Mouse (Mus musculus): Measurements from ENCODE around the gene Samd11.
A peak's percentile ranks its signal among the peaks of the same experiment; 100 is the strongest.

Gene Samd11

DNA sequence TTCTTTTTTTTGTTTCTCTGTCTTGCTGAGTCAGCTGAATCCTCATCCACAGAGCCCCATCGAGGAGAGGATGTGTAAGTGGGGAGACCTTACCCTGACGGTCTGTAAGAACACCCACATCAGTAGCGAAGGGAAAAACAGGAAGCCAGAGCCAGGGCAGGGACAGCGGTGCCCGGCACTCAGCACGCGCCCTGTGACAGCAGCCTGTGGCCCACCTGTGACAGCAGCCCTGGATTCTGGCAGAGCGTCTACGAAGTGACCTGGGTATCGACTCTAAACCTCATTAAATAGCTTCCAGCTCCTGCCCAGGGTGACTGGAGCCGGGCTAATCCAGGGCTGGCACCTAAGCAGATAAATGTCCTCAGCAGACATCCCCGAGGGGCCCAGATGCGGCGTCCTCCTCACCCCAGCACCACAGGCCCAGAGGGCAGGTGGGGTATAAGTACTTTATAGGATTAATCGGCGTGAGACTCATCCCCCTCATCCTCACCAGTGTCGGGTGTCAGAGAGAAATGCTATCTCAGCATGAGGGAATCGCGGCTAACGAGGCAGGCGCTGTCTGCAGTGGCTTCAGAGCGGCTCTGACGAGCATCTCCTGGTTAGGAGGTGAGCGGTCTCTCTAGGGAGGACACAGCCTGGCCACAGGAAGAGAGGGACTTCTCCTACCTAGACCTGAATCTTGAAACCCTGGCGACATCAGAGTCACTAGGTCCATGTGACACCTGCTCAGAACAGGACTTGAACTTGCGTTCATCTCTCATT is at the start of gene Samd11:
Gene Samd11 (minus strand): TSS at position 580 of the 762 bp plus-strand sequence.
- DNase-seq (ENCODE audit: inconsistent ontology term): no peak

DNA sequence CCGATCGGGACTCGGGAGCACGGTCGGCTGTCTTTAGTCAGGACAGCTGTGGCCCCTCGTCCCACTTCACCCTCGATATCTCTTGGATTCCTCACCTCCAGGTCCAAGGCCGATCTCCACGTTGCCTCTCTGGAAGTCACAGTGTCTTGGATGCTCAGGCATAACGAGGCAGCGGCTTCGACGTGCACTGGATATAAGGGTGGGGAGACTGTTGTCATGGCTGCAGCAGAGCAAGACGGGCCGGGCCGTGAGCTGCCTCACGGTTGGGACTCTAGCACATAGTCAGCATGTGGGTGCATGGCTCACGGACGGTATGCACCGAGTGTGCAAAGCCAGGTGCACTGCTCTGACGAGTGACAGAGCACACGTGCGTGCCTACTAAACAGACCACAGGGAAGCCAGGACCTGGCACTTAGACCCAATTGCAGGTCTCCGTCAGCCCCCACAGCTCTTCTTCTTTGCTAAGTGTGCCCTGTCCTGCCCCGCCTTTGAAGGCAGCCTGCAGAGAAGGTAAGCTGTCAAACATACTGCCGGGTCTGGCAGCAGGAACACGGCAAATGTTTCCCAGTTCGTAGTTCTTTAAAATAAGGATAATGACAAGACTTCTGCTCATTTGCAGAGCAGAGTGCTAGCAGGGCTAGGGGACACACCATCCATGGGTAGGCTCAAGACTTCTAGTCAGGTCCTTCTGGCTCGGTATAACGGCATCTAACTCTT is 938 bp downstream of the Samd11 start:
- no peak for DNase-seq (ENCODE audit: inconsistent ontology term)

DNA sequence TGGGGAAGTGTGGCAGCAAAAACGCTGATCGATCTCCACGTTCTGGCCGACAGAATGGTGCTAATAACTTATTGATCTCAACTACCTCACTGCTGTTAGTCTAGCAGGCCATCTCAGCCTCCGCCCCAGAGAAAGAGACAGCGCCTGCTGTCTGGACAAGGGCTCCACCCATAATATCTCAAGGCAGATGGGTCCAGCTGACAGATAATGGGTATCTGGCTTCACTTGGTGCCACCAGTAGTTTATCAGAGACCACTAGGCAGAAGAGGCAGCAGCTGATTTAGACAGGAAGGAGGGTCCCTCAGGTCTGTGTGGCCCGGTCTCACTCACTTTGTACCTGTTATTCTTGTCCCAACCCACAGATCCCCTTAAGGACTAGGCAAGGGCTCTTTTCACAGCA is 2.4 kb downstream of the Samd11 start:
- DNase-seq (ENCODE audit: inconsistent ontology term): no peak

DNA sequence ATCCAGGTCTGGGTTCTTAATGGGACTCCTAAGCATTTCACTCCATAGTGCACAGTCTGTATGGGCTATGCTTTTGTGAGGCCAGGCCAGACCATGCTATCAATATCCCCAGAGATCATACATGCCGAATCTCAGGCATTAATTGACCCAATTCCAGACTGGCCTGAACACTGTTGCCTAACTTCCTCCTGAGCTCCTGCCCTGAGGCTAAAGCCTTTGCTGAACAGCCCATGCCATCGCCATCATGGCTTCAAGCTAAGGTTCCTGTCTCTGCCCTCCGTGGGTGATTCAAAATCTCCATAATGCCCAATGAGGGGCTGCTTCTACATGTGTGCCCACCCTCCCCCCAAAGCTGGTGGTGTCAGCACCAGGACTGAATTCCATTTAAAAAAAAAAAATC is 2.8 kb downstream of the Samd11 start:
- DNase-seq (ENCODE audit: inconsistent ontology term): no peak

DNA sequence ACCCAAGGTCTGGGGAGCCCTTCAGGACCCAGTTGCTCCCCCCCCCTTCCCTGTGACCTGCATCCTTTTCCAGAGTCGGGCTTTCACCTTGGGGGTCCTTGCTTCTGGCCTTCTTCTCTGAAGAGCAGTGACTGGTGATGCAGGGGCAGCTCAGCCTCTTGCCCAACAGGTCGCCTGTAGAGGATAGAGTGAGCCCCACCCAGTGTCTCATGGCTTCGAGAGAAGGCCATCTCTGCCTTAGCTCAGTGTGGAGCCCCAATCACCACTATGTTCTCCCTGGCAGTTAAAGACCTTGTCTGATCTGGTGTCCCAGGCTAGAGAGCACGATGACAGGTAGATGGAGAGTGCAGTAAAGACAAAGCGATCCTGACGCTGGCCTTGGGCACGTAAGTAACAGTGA is 3.3 kb downstream of the Samd11 start:
- DNase-seq (ENCODE audit: inconsistent ontology term): no peak

DNA sequence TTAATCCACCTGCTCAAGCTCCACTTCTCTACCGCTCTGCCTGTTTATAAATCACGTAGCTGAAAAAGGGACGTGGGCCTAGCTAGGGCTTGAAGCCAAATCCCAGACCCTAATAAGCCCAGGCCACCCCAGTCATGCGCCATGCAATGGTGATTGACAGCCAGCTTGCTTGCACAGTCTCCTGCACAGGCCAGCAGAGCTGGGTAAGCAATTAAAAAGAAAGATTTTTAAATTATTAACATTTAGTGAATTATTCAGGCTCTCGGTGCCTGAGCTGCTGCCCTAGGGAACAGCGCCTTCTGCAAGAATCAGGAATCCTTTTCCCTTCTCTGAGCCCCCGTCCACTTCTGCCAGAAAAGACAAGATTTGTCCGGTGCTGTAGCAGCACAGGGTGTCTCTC is 4.4 kb downstream of the Samd11 start:
- DNase-seq (ENCODE audit: inconsistent ontology term): no peak

DNA sequence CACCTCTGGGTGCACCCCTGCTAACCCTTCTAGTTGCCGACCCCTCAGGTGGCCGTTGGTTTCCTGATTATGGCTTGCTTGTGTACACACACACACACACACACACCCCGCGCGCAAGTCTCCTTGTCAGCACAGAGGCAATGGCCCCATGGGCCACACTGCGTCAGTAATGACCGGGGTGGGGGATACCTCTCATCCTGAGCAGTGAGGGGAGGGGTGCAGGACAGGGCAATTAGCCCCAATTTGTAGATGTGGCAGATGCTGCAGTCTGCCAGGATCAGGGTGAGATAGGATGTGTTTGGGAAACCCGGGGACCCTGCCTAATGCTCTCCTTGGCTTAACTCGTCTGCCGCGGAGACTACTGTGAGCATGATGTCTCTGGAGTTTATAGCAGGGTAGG is 5.9 kb downstream of the Samd11 start:
- DNase-seq (ENCODE audit: inconsistent ontology term): no peak

DNA sequence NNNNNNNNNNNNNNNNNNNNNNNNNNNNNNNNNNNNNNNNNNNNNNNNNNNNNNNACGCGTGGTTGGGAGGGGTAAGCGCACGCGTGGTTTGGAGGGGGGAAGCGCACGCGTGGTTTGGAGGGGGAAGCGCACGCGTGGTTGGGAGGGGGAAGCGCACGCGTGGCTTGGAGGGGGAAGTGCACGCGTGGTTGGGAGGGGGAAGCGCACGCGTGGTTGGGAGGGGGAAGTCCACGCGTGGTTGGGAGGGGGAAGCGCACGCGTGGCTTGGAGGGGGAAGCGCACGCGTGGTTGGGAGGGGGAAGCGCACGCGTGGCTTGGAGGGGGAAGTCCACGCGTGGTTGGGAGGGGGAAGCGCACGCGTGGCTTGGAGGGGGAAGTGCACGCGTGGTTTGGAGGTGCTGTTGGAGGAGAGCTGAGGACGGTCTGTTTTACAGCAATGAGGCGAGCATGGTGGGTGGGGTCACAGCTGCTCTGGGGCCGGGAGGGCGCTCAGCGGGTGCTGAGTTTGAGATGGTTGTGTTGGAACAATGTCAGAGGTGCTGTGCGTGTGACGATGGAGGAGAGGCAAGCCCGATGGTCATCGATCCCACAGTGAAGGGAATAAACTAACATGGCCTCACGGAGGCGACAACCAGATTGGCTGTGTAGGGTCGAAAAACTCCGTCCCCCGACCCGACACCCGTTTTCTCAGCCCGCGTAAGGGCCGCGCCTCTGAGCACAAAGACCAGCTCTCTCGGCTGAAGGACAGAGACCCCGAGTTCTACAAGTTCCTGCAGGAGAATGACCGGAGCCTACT is 18.6 kb downstream of the Samd11 start:
- DNase-seq (ENCODE audit: inconsistent ontology term): peak; percentile 19

DNA sequence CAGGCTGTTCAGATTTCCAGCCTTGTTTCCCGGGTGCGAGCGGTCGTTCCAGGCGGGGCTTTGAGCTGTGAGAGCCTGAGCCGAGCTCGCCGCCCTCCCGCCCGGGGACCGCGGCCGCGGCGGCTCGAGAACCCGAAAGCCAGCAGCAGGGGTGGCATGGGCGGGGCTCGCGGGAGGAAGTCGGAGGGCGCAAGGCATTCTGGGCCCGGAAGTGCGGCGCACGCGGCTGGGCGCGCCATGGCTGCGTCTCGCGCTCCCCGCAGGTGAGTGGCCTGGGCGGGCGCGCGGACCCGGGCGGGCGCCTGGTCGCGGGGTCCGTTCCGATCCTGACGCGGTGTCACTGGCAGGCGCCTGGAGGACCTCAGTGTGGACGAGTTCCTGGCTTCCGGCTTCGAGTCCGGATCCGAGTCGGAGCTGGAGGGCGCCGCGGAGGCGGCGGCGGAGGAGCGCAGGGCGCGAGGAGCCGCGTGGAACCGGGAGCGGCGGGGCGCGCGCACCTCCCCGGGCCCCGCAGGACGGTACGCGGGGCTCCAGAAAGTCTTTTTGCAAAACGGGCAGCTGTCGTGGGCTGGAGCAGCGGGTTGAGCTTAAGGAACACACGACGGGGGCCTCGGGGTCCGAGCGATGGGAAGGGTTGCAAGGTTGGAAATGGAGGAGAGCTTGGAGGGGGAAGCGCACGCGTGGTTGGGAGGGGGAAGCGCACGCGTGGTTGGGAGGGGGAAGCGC is 19.5 kb downstream of the Samd11 start, which contains the start of gene Noc2l:
Gene Noc2l (plus strand): TSS at position 203 of the 726 bp plus-strand sequence.
- peak; percentile 96 for DNase-seq (ENCODE audit: inconsistent ontology term)

DNA sequence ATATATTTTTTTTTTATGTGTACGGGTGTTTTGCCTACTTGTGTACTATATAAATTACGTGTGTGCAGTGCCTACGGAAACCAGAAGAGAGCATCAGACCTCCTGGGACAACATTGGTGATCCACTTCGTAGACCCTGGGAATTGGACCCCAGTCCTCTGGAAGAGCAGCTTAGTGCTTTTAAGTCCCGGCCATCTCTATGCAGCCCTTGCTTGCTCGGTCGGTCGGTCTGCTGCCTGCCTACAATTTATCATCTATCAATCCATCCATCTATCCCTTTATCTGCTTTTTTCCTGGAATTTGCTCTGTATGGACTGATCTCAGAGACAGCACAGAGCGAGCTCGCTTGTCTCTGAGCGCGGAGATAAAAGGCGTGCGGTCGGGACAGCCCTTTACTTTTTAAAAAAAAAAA is 20.1 kb downstream of the Samd11 start:
- no peak for DNase-seq (ENCODE audit: inconsistent ontology term)

DNA sequence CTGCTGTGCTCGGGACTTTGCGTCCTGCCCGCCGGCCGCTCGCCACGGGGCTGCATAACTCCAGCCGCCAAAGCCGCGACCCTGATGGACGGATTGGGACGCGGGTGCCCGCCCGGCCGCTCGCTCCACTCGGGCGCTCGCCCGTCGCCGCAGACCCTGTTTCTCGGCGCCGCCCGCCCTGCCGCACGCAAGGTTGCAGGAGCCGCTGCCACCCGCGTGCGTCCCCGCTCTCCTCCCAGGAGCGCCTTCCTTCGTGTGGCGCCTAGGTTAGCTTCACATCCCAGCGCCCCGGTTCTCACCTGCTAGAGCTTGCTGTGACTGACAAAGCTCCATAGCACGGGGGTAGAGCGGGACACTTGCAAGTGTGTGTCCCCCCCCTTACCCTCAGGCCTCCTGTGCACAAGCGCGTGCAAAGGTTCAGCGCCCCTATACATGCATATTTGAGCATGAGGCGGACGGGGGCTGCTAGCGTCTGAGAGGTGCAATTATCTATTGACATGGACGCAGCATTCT is 20.7 kb downstream of the Samd11 start, which contains the start of gene Plekhn1:
Gene Plekhn1 (minus strand): TSS at position 157 of the 513 bp plus-strand sequence.
- peak; percentile 80 for DNase-seq (ENCODE audit: inconsistent ontology term)

DNA sequence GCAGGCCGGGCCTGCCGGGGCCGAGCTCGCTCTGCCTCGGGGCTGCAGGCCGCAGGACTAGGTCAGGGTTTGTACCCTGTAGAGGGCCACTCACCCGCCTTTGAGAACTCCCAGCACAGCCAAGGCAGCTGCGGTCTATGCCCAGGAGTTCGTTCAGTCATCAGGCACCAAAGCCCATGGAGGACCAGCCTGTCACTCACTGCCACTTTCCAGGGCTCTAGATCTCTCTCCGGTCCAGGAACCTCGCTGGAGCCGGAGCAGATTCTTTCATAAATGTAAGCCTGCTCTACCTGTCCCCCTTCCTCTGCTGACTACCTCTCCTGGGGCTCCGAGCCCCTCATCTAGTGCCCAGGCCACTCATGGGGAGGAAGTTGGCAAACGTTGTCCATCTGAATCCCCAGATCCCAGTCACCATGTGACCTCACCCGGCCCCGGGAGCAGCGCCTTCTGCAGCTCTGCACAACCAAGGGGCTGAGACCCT is 21.4 kb downstream of the Samd11 start:
- peak; percentile 30 for DNase-seq (ENCODE audit: inconsistent ontology term)

DNA sequence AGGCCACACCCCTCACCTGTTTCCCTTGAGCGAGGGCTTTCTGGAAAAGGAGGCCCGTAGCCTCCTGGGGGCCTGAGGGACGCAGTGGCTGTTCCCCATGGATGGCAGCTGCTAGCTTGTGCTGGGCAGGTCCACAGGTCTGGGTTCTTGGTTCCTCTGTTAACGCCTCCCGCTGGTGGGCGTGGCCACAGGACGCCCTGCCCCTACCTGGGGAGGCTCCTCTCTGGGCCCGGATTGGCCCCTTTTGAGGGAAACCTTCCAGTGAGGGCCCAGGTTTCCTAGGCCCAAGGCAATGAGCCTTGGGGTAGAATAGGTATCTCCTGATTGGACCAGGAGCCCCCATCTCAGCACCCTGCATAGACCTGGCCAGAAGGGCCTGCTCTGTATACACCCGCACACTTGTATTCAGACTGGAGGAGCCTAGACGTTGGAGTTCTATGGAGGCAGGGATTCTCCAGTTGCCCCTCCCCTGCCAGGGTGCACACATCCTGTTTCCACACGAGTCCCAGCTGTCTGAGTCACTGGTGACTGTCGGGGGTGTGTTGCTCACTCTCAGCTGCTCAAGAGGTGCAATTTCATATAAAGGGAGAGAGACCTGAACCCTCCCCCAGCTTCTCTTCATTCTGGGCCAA is 26.9 kb downstream of the Samd11 start:
- peak; percentile 31 for DNase-seq (ENCODE audit: inconsistent ontology term)

DNA sequence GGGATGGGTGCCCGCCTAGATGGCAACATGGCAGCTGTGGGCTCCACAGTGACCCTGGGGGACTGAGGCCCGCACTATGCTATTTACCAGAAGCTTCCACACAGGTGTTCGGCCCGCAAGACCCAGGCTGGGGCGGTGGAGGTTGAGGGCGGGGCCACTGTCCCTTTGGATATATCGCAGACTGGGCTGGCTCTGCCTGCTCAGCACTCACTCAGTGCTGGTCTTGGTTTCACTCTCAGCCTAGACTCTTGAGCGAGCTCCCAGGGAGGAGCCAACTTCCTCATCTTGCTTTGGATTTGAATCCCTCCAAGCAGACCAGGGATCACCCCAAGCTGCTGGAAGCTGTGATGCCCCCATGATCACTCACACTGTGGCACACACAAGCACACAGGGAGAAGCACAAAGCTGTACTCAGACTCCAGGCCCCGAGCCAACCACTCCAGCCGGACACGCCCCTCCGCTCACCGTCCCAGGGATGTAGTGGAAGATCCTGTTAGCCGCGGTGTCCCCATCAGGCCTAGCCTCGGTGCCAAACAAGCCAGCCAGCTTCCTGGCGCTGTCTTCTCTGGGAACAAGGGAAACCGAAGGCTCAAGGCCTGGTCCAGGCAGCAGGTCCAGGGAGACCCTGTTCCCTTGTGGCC is 27.6 kb downstream of the Samd11 start:
- peak; percentile 40 for DNase-seq (ENCODE audit: inconsistent ontology term)

DNA sequence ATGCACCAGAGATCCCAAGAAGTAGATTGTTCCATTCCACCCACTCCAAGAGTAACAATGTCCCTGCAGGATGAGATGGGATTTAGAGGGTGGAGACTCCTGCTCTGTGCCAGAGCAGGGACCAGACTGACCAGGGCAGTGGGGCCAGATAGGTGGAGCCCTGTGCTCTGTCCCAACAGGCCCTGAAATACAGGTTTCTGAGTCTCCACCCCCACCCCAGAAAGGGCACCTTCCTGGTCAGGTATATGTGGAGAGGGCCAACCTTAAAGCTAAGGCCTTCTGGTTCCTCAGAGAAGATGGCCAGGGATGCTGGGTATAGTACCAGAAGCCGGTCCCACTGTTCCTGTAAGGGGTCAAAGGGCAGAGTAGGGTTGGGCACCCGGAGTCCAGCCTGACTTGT is 31.2 kb downstream of the Samd11 start:
- no peak for DNase-seq (ENCODE audit: inconsistent ontology term)

DNA sequence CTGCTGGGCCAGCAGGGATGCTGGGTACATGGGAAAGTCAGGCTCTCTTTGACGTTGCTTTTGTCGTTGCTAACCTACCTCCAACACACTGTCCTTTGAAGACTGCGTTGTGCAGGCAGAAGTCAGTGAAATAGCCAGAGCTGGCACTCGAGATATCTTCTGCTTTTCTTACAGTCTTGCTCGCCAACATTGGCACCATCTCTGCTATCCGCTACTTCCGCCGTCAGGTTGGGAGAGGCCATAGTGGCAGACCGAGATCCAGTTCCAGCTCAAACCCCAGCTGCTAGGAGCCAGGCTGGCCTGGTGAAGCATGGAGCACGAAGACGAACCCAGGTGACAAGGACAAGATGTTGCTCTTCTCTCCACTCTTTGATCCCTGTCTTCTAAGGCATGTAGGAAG is 35.5 kb downstream of the Samd11 start:
- no peak for DNase-seq (ENCODE audit: inconsistent ontology term)

DNA sequence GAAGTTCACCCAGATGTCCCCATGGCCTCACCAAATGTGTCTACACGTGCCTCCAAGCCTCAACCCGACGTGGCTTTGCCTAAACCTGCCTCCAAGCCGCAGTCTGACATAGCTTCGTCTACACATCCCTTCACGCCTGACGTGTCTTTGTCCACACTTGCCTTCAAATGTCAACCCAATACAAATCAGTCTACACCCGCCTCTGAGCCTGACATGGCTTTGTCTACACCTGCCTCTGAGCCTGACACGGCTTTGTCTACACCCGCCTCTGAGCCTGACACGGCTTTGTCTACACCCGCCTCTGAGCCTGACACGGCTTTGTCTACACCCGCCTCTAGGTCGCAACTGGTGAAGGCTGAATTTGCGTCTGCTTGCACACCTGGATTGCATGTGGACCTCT is 37.6 kb downstream of the Samd11 start:
- DNase-seq (ENCODE audit: inconsistent ontology term): no peak

DNA sequence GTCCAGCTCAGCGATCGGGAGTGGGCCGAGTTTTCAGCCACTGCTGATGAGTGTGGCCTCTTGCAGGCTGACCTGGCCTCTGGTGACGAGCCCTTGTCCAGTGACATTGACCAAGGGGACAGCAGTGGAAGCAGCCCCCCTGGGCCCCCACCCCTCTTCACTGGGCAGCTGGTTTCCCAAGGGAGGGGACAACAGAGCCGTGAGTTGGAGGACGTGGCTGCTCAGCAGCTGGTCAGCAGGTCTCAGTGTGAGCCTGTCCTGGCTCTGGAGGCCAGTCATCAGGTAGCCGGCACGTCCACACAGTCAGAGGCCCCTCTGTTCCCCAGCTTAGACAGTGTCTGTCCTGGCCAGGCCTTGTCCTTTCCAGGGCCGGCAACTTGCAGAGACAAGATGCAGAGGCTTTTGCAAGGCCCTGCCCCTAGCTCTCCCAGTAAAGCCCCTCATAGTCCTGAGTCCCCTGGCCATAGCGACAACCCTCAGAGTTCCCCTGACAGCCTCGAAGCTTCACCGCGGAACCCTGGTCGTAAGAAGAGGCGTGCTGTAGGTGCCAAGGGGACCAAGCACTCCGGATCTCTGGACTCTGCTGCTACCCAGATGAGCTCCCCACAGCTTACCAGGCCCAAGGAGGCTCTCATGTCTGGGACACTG is 38.3 kb downstream of the Samd11 start:
- no peak for DNase-seq (ENCODE audit: inconsistent ontology term)

DNA sequence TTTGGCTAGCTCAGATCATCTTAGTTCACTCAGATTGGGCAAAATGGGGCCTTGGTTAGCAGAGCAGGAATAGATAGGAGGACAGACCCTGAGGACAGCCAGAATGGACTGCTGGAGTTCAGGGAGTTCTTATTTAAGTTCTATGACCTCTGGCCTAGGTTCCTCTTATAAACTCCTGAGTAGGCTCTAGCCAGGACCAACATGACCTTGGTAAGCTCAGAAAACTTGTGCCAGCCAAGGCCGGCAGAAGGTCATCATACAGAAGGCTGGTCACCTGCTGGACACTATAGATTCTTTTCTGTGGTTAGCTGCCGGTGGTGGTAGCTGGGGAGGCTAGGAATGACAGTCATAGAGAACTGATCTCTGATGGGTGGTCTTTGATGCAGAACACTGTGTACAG is 39.3 kb downstream of the Samd11 start:
- no peak for DNase-seq (ENCODE audit: inconsistent ontology term)

DNA sequence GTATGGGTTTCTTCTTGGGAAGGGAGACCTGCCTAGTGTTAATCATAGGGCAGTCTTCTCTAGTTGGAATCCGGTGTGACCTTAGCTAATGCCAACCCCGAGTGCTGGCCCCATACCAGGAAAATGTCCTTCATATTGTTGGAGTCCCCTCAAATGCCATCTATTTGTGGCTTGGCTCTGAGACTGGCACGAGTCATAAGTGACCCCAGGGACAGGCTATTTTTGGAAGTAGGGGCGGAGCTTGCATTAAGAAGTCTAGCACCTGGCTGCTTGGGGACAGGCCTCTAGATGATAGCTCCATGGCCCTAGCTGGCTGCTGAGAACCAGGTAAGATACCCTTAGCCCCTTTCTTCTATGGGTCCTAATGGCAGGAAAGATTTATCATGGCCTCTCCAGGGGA is 39.8 kb downstream of the Samd11 start, which contains the start of gene Perm1:
Gene Perm1 (plus strand): TSS at position 220 of the 400 bp plus-strand sequence.
- peak; percentile 49 for DNase-seq (ENCODE audit: inconsistent ontology term)

Measured in Muller cell, postnatal 12 days (primary cell).